Mouse (Mus musculus) mouse embryonic stem cell (cell line): Measurements from ENCODE around the gene 4933436I01Rik.

Source experiments
- in situ Hi-C, 2 experiments: fragments of 300-500 bp; cut with MboI; formaldehyde crosslinking; loops; 1 replicate in 1 of 2; 3 replicates in 1 of 2; pipeline ENCODE4 v1.14.3; 2019 to 2020; ENCODE audit warnings: low sequenced_read_pairs in 2 of 2, low pct_unique_long_range_greater_than_20kb in 1 of 2, mixed read lengths in 1 of 2; ENCODE audit not compliant: unreplicated experiment in 1 of 2

4933436I01Rik gene

GRCm38 (mm10) chrX:67921350-67921749, at the start of gene 4933436I01Rik:
Gene 4933436I01Rik, minus strand, starts transcription at chrX:67921450.
- in situ Hi-C loops: no loop called here

- in situ Hi-C loops: no loop called here
Observed at GRCm38 (mm10) chrX:67924769-67925470, 3.7 kb upstream of the 4933436I01Rik start.

GRCm38 (mm10) chrX:67883406-67883805, 37.8 kb downstream of the 4933436I01Rik start:
- in situ Hi-C loops: no loop called here
